Mouse (Mus musculus) kidney, postnatal 4 days (tissue): ENCODE measurements at regions not wholly inside any gene's neighbourhood (a gene's known extent, or its start where the extent isn't known, plus 50 kb on each side); places are given as distances from the start of the nearest gene placed in this dataset.
A peak's percentile ranks its signal among the peaks of the same experiment; 100 is the strongest.

Experiments
- DNase-seq, 2 experiments: peaks; one replicate each; pipeline ENCODE4 v3.0.0; 2021; ENCODE audit warnings: mixed read lengths in 2 of 2

DNA sequence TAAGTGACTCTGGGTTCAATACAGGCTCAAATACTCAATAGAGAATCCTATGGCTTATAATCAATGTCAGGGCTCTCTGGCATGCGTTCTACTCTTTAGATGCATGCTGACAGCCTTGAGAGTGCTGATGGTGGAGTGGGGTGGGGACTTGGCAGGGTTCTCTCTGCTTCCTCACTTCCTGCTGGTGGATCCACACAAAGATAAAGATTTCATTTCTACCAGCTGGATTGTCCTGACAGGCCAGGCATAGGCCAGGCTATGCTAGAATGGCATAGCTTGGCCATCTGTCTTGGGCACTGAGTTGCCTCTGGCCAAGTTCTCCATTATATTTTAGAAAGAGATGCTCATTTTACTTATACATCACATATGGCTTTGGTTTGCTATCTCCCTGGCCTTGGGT is 206.2 kb upstream of the Plpp4 start:
- no peak for DNase-seq

GRCm38 (mm10) chr7:129066891-129067290 is 189.9 kb upstream of the Plpp4 start:
- DNase-seq: no peak

GRCm38 (mm10) chr7:129068137-129068536 is 188.7 kb upstream of the Plpp4 start:
- DNase-seq: no peak

DNA sequence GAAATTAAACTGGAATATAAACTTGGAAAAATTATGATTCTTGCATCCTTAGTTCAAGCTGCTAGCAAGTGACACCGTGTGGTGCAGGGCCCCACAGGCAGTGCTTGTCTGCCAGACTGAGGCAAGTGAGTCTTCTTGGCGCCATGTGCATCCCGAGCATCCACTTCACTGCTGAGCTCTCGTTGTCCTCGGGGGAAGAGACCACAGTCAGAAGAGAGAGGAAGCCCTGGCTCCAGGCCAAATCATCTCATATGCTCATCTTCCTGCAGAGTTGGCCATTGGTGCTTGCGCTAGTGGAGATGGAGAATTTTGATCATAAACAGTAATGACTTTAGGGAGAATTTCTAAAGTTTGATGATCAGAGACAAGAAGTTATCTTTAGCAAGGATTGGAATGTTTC is 177.0 kb upstream of the Plpp4 start:
- no peak for DNase-seq

DNA sequence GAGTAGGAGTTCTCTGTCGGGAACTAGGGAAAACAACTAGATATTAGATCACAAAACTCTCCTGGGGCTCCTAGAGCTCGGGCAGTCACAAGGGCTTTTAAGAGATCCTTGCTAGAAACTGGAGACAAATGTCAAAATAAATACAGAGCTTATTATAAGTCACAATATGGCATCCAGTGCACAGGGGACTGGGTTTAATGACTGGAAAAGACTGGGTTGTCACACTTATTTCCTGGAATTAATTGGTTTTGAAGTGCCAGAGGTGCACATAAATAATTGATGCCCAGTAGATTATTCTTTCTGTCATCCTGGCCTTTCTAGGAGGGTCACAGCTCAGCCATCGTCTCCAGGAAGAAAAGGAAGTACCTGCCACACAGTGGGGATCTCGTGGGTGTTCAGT is 165.4 kb upstream of the Plpp4 start:
- no peak for DNase-seq

DNA sequence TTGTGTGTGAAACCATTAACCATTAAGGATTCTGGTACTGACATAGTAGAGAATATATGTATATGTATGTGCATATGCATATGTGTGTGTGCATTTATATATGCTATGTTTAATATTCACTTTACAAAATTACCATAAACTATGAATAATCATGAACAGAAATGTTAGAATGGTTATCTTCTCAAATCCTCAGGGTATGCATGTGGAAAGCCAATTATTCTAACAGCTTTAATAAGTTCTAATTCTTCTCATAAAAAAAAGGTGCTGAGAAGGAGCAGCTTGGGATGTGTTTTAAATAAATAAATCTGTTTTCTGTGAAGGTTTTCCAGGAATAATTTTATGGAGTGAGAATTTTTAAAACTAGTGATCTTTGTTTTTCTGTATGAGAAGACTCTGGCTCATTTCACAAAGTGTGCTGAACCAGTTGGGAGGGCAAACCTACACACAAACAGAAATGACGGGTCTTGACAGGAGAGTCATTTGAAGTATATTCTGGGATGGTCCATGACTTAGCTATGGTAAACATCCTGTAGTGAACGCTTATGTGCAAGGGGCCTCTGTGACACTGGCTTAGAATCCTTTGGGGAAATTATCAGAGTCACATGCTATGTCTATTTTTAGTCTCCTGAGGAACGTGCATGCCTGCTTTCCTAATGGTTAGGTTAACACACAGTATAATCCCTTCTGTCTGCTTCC is 160.3 kb upstream of the Plpp4 start:
- no peak for DNase-seq

GRCm38 (mm10) chr7:129102437-129102836 is 154.4 kb upstream of the Plpp4 start:
- no peak for DNase-seq

DNA sequence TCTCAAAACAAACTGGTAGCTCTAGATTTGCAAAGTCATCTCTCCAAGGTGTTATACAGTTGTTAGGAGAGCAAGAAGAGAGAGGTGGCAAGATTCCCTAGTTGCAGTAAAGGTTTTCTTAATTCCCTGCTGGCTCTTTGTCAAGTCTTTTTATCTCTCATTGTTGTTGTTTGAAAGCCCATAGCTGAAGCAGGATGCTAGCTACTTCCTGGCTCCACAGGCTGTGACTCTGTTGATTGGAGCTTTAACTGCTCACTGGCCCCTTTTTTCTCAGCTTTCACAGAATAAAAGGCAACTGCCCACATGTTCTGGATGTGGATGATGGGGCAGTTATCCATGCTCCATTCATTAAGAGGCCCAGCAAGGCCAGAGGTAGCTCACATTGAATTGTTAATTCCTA is 122.7 kb upstream of the Plpp4 start:
- no peak for DNase-seq

GRCm38 (mm10) chr7:129134661-129135215 is 122.1 kb upstream of the Plpp4 start:
- no peak for DNase-seq

- DNase-seq: no peak
These were observed 119.4 kb upstream of the Plpp4 start for GRCm38 (mm10) chr7:129137303-129137990.

- peak; percentile 8 to 21 for DNase-seq
These were observed 114.8 kb upstream of the Plpp4 start for GRCm38 (mm10) chr7:129141942-129142598.

- DNase-seq: peak; percentile 29 to 57
These were observed 114.3 kb upstream of the Plpp4 start for GRCm38 (mm10) chr7:129142599-129142949.

DNA sequence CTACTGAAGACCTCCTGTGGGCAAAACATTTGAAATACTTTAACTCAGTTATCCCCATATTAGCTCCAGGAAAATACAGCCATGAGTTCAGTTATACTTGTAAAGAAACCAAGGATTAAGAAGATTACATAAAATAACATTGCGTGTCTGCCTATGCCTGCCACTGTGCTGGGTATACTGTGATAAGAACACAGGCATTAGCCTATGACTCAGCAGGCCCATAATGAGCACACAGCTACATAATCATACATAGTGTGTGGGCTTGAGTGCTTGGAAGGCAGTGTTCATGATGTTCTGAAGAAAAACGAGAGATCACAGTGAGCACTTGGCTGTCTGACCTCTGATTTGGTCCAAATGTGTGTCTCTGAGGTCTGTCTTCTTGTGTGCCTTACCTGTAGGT is 101.3 kb upstream of the Plpp4 start:
- DNase-seq: no peak

GRCm38 (mm10) chr7:129169971-129170370 is 86.9 kb upstream of the Plpp4 start:
- DNase-seq: no peak

- DNase-seq: peak in 1 of 2 experiments; percentile 10
These were observed 65.9 kb upstream of the Plpp4 start for GRCm38 (mm10) chr7:129190933-129191332.

- DNase-seq: no peak
These were observed 49.8 kb upstream of the Plpp4 start for GRCm38 (mm10) chr7:129207029-129207428.
